Mouse (Mus musculus) neural tube, embryonic 11.5 days (tissue): ENCODE data around the gene Olfr9. TPM values are rescaled to one million over a fixed set of nuclear protein-coding genes. Genes with fewer than 3 reads are reported as not detected.

Source experiments
- ATAC-seq: fragments of 200-750 bp; cut with Nextera tagmentation; 2 replicates; pipeline ENCODE4 v1.8.0; 2017; ENCODE audit warnings: moderate number of reproducible peaks, mild to moderate bottlenecking, moderate TSS enrichment, moderate library complexity; ENCODE audit not compliant: insufficient read depth, low FRiP score, low TSS enrichment
- DNase-seq: peaks from one replicate; pipeline ENCODE4 v3.0.0-alpha.2; 2015; ENCODE audit warnings: low spot score
- H3K27ac ChIP-seq: fragments of 300-500 bp; sonication (generic); 2 replicates; pipeline ENCODE4 v1.5.1; 2014; ENCODE audit warnings: low read depth, mild to moderate bottlenecking, low read length
- H3K27me3 ChIP-seq: fragments of 300-500 bp; sonication (generic); 2 replicates; pipeline ENCODE4 v1.6.1; 2014; ENCODE audit warnings: mild to moderate bottlenecking, low read length, mixed read lengths; ENCODE audit not compliant: control insufficient read depth, insufficient read depth
- H3K36me3 ChIP-seq: fragments of 300-500 bp; sonication (generic); 2 replicates; pipeline ENCODE4 v1.6.1; 2014; ENCODE audit warnings: mild to moderate bottlenecking, low read length, moderate library complexity, mixed read lengths; ENCODE audit not compliant: control insufficient read depth, insufficient read depth
- H3K4me1 ChIP-seq: fragments of 300-500 bp; sonication (generic); 2 replicates; pipeline ENCODE4 v1.6.1; 2014; ENCODE audit warnings: low read length, mixed read lengths; ENCODE audit not compliant: control insufficient read depth, insufficient read depth
- H3K4me2 ChIP-seq: fragments of 300-500 bp; sonication (generic); 2 replicates; pipeline ENCODE4 v1.6.1; 2014; ENCODE audit warnings: low read depth, mild to moderate bottlenecking, moderate library complexity
- H3K4me3 ChIP-seq: fragments of 300-500 bp; sonication (generic); 2 replicates; pipeline ENCODE4 v1.5.1; 2014; ENCODE audit warnings: low read depth, low read length
- H3K9ac ChIP-seq: fragments of 300-500 bp; sonication (generic); 2 replicates; pipeline ENCODE4 v1.6.1; 2014; ENCODE audit warnings: mild to moderate bottlenecking, low read length
- H3K9me3 ChIP-seq: fragments of 300-500 bp; sonication (generic); 2 replicates; pipeline ENCODE4 v1.6.1; 2016; ENCODE audit warnings: low read length; ENCODE audit not compliant: control insufficient read depth
- WGBS: fragments of 180-500 bp; shearing (Covaris S2); extraction: QIAGEN DNeasy Blood & Tissue Kit; methylation state at CpG from one replicate; pipeline ENCODE4 v1.1.7; 2014; 5-methylcytosine and 5-hydroxymethylcytosine counted together
- polyA plus RNA-seq: library from polyadenylated mRNA; unstranded; fragments of >200 nt; fragmentation: Nextera tagmentation; extraction: Ambion mirVana; gene quantifications from 2 replicates; pipeline ENCODE4 v1.2.1, GENCODE M21; 2014

Olfr9 gene
- polyA plus RNA-seq, 1 experiment from 2014 or later, result not detected

GRCm38 (mm10) chr10:128964961-128965360 lies 24.3 kb upstream of the Olfr9 start:
- 73% methylated on average over 2 of the region's 2 CpGs for WGBS
- ATAC-seq (no peak), DNase-seq (no peak)
- no peak overlapping the region for H3K4me3 ChIP-seq
- H3K27ac ChIP-seq, result no peak overlapping the region
- H3K4me2 ChIP-seq, result no peak overlapping the region
- H3K9me3 ChIP-seq, result no peaks in the 10 kb centered on the region
- no peaks in the 10 kb centered on the region for H3K27me3 ChIP-seq
- no peaks in the 10 kb centered on the region for H3K36me3 ChIP-seq
- H3K4me1 ChIP-seq, result no peaks in the 10 kb centered on the region
- H3K9ac ChIP-seq, result no peak overlapping the region

- no peaks in the 10 kb centered on the region for H3K36me3 ChIP-seq
- 86% methylated on average over 6 of the region's 6 CpGs for WGBS
These were observed 23.4 kb upstream of the Olfr9 start for GRCm38 (mm10) chr10:128965871-128966270.

GRCm38 (mm10) chr10:128968341-128968749 lies 20.9 kb upstream of the Olfr9 start:
- Histone ChIP-seq H3K4me1 (no peaks in the 10 kb centered on the region), H3K9me3 (no peaks in the 10 kb centered on the region), H3K36me3 (no peaks in the 10 kb centered on the region), H3K4me2 (no peak overlapping the region), H3K27ac (no peak overlapping the region), H3K9ac (no peak overlapping the region), H3K4me3 (no peak overlapping the region), H3K27me3 (no peaks in the 10 kb centered on the region)
- WGBS, result 31% methylated on average over 1 of the region's 1 CpGs
- ATAC-seq, result no peak
- DNase-seq, result no peak

More at GRCm38 (mm10) chr10:128965871-128966270, 23.4 kb upstream of the Olfr9 start:
- Histone ChIP-seq H3K4me1 (no peaks in the 10 kb centered on the region), H3K27ac (no peak overlapping the region), H3K9me3 (no peaks in the 10 kb centered on the region), H3K27me3 (no peaks in the 10 kb centered on the region), H3K4me2 (no peak overlapping the region), H3K4me3 (no peak overlapping the region), H3K9ac (no peak overlapping the region)
- ATAC-seq (no peak), DNase-seq (no peak)

GRCm38 (mm10) chr10:128970740-128971250 lies 18.4 kb upstream of the Olfr9 start:
- DNase-seq (no peak), ATAC-seq (no peak)
- Histone ChIP-seq H3K4me2 (no peak overlapping the region), H3K27me3 (no peaks in the 10 kb centered on the region), H3K4me3 (no peak overlapping the region), H3K9me3 (no peaks in the 10 kb centered on the region), H3K9ac (no peak overlapping the region), H3K36me3 (no peaks in the 10 kb centered on the region), H3K4me1 (no peaks in the 10 kb centered on the region), H3K27ac (no peak overlapping the region)
- WGBS, result 44% methylated on average over 1 of the region's 1 CpGs

- no peak overlapping the region for H3K27ac ChIP-seq
- H3K4me3 ChIP-seq, result no peak overlapping the region
- H3K4me2 ChIP-seq, result no peak overlapping the region
- ATAC-seq (no peak), DNase-seq (no peak)
- no peaks in the 10 kb centered on the region for H3K36me3 ChIP-seq
- no peaks in the 10 kb centered on the region for H3K9me3 ChIP-seq
- 75% methylated on average over 4 of the region's 4 CpGs for WGBS
- no peak overlapping the region for H3K9ac ChIP-seq
- no peaks in the 10 kb centered on the region for H3K4me1 ChIP-seq
- H3K27me3 ChIP-seq, result no peaks in the 10 kb centered on the region
These were observed 16.4 kb upstream of the Olfr9 start for GRCm38 (mm10) chr10:128972841-128973240.

GRCm38 (mm10) chr10:128976395-128976794 lies 12.8 kb upstream of the Olfr9 start:
- WGBS, result 54% methylated on average over 3 of the region's 3 CpGs

GRCm38 (mm10) chr10:128977522-128978114 lies 11.6 kb upstream of the Olfr9 start:
- Histone ChIP-seq H3K36me3 (no peaks in the 10 kb centered on the region), H3K27me3 (no peaks in the 10 kb centered on the region), H3K9ac (no peak overlapping the region), H3K9me3 (no peaks in the 10 kb centered on the region), H3K27ac (no peak overlapping the region), H3K4me2 (no peak overlapping the region), H3K4me3 (no peak overlapping the region), H3K4me1 (no peaks in the 10 kb centered on the region)
- DNase-seq (peak; percentile 43), ATAC-seq (peak; percentile 62)
- WGBS, result 32% methylated on average over 9 of the region's 9 CpGs

More at GRCm38 (mm10) chr10:128976395-128976794, 12.8 kb upstream of the Olfr9 start:
- Histone ChIP-seq H3K4me1 (no peaks in the 10 kb centered on the region), H3K27me3 (no peaks in the 10 kb centered on the region), H3K9ac (no peak overlapping the region), H3K4me2 (no peak overlapping the region), H3K4me3 (no peak overlapping the region), H3K27ac (no peak overlapping the region), H3K9me3 (no peaks in the 10 kb centered on the region), H3K36me3 (no peaks in the 10 kb centered on the region)
- ATAC-seq (no peak), DNase-seq (no peak)

GRCm38 (mm10) chr10:128980644-128981365 lies 8.4 kb upstream of the Olfr9 start:
- no peak overlapping the region for H3K4me3 ChIP-seq
- 86% methylated on average over 3 of the region's 3 CpGs for WGBS
- no peak overlapping the region for H3K27ac ChIP-seq
- no peaks in the 10 kb centered on the region for H3K27me3 ChIP-seq
- ATAC-seq, result no peak
- no peaks in the 10 kb centered on the region for H3K9me3 ChIP-seq
- no peak overlapping the region for H3K4me2 ChIP-seq
- no peak overlapping the region for H3K9ac ChIP-seq
- H3K4me1 ChIP-seq, result no peaks in the 10 kb centered on the region
- no peaks in the 10 kb centered on the region for H3K36me3 ChIP-seq
- no peak for DNase-seq
